Mouse (Mus musculus): ENCODE results near the gene Ippk.

Gene Ippk

DNA sequence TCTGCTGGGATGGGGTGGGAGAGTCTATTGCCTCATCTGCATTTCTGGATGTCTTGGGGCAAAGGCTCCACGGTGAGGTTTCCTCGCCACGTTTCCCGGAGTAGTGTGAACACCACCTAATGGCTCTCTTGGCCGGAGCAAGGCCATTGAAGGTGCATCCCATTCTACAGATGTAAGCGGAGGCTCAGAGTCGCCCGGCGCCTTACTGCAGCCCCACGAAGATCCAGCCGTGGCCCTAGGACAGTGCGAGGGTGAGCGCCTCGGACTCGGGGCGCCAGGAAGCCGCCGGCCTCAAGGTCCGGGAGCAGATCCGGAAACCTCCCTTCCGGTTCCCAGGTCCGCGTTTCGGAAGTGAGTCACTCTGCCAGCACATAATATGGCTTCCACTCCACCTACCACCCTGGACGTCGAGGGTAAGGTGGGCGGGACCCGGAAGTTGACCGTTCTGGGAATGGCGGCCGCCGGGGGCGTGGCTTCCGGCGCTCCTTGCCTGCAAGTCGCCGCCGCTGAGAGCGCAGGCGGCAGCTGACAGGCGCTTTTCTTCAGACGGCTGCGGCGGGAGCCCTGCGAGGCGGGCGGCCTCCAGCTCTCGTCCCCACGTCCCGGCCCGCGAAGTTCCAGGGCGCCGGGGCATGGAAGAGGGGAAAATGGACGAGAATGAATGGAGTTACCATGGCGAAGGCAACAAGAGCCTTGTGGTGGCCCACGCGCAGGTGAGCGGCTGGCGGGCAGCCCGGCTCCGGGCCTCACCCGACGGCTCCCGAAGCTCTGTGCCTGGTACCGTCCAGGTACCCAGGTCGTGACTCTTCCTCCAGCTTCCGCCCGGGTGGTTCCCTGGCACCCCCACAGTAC lies at the start of gene Ippk:
Gene Ippk, plus strand, starts transcription at position 496 of the 852 bp plus-strand sequence.
- DNase-seq (ENCODE audit: low read depth in 2 of 2, low spot score in 2 of 2), result peak; percentile 93

GRCm38 (mm10) chr13:49371428-49371899 lies 49.6 kb upstream of the Ippk start:
- DNase-seq (ENCODE audit: low read depth in 2 of 2, low spot score in 2 of 2), result peak in 1 of 2 experiments; percentile 35

- DNase-seq (ENCODE audit: low read depth in 2 of 2, low spot score in 2 of 2), result no peak
Measured at GRCm38 (mm10) chr13:49372370-49373060, 48.5 kb upstream of the Ippk start.

DNA sequence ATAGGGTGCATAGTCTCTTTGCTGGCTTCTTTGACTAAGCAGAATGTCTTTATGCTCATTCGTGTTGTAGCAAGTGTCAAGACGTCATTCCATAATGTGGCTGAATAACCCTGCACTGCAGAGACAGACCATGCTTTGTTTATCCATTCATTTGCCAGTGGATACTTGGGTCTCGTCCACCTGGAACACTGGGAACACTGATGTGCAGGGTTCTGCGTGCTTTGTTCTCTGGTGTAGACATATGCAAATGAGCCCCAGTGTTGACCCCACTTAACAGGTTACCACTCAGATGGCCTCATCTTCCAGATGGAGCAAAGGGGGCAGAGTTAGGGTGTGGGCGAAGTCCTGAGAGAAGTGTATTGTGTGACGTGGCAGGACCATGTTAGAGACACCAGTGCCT lies 46.7 kb upstream of the Ippk start:
- DNase-seq (ENCODE audit: low read depth in 2 of 2, low spot score in 2 of 2), result no peak

GRCm38 (mm10) chr13:49374730-49375129 lies 46.3 kb upstream of the Ippk start:
- no peak for DNase-seq (ENCODE audit: low read depth in 2 of 2, low spot score in 2 of 2)

- no peak for DNase-seq (ENCODE audit: low read depth in 2 of 2, low spot score in 2 of 2)
Measured at GRCm38 (mm10) chr13:49377608-49378007, 43.4 kb upstream of the Ippk start.

DNA sequence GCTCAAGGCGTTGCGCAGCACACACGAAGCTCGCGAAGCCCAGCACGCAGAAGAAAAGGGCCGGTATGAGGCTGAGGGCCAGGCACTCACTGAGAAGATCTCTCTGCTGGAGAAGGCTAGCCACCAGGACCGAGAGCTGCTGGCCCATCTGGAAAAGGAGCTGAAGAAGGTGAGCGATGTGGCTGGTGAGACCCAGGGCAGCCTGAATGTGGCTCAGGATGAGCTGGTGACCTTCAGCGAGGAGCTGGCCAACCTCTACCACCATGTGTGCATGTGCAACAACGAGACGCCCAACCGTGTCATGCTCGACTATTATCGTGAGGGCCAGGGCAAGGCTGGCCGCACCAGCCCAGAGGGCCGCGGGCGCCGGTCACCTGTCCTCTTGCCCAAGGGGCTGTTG lies 41.7 kb upstream of the Ippk start:
- DNase-seq (ENCODE audit: low read depth in 2 of 2, low spot score in 2 of 2), result no peak

DNA sequence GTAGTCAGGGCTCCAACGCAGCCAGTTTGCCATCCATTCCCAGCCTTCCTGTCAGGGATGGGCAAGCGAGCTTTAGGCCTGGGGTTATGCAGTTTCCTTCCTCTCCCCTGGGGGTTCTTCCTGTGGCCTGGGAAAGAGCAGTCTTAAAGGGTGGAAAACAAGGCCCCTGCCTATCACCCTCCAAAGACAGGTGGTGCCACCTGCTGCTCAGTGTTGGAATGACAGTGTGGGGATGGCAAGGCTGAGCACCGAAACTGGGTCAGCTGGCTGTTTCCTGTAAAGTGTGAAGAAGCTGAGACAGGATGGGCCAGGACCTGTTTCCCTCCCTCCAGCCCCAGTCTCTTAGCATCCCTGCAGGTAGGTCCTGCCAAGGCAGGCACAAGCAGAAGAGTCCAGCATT lies 39.8 kb upstream of the Ippk start:
- DNase-seq (ENCODE audit: low read depth in 2 of 2, low spot score in 2 of 2), result peak; percentile 69 to 80

DNA sequence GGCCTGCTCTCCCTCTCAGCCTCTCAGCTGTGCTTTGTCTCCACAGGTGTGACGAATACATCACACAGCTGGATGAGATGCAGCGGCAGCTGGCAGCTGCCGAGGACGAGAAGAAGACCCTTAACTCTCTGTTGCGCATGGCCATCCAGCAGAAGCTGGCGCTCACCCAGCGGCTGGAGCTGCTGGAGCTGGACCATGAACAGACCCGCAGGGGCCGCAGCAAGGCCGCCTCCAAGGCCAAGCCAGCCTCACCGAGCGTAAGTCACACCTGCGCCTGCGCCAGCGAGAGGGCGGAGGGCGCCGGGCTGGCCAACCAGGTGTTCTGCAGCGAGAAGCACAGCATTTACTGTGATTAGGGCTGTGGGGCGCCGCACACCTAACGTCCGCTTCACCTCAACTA lies 38.1 kb upstream of the Ippk start:
- DNase-seq (ENCODE audit: low read depth in 2 of 2, low spot score in 2 of 2), result no peak

DNA sequence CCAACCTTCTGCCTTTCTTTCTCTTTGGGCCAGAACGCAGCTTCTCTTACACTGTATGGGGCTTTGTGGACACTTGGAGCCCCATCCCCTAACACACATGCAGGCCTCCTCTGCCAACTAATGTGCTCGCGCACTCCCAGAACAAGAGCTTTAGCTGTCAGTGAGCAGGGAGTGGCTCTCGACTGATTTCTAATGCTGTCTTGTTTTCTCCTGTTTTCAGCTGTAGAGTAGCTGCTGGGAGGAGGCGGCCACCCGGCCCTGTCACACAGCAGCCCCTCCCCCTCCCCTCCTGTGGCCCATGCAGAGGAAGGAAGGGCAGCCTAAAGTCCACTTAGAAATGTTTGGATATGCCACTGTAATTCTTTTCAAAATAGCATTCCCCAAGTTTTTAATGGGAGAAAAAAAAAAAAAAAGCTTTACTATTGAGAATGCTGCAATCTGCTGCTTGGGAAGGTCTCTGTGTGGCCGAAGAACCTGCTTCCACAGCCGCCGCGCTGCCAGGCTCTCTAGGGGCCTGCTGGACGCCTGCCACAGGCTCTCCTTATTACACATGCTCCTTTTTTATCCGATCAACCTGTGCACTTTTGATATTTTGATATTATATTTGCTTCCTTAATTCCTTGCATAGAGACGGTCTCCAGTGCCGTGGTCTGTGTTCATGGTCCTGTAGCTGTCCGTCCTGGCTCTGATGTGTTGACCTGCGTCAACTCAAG lies 36.1 kb upstream of the Ippk start:
- DNase-seq (ENCODE audit: low read depth in 2 of 2, low spot score in 2 of 2), result no peak

DNA sequence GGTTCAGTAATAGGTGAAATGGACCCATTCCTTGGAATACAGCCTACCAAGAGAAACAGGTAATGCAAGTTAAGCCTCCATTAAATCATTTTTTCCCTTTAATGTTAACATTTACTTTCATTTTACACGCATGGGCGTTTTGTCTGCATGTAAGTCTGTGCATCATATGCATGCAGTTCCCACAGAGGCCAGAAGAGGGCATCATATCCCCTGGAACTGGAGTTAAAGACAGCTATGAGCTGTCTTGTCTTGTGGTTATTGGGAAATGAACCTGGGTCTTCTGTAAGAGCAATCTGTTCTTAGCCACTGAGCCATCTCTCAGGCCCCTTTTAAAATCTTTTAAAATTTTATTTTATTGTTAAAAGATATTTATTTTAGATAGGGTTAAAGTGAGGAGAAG lies 29.7 kb upstream of the Ippk start:
- peak in 1 of 2 experiments; percentile 19 for DNase-seq (ENCODE audit: low read depth in 2 of 2, low spot score in 2 of 2)

- DNase-seq (ENCODE audit: low read depth in 2 of 2, low spot score in 2 of 2), result no peak
Measured at GRCm38 (mm10) chr13:49393579-49393978, 27.5 kb upstream of the Ippk start.

DNA sequence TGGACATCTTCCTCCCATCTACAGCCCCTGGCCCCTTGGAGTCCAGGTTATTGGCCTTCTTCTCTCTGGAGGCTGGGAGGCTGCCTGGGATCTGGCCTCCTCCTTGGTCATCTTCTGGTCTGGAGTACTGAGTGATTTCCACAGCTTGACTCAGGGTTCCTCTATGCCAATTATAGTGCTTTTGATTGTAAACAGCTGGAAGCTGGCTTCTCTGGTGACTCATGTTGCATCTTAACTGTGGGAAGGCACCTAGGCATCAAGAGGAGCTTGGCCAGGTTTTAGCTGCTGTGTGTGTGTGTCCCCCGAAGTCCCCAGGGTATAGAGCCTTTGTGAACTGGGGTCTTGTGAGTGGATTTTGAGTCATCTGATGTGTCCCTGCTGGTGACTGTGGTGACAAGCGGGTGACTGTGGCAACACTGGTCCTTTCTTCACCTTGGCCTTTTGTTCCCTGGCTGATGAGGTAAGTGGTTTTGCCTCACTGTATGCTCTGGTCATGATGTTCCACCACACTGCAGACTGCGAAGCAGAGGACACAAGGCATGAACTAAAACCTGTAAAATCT lies 26.1 kb upstream of the Ippk start:
- DNase-seq (ENCODE audit: low read depth in 2 of 2, low spot score in 2 of 2), result no peak

- DNase-seq (ENCODE audit: low read depth in 2 of 2, low spot score in 2 of 2), result no peak
Measured at GRCm38 (mm10) chr13:49396798-49397197, 24.3 kb upstream of the Ippk start.

GRCm38 (mm10) chr13:49398191-49398590 lies 22.9 kb upstream of the Ippk start:
- DNase-seq (ENCODE audit: low read depth in 2 of 2, low spot score in 2 of 2), result no peak

- DNase-seq (ENCODE audit: low read depth in 2 of 2, low spot score in 2 of 2), result no peak
Measured at GRCm38 (mm10) chr13:49400139-49400538, 20.9 kb upstream of the Ippk start.

GRCm38 (mm10) chr13:49402628-49403027 lies 18.4 kb upstream of the Ippk start:
- no peak for DNase-seq (ENCODE audit: low read depth in 2 of 2, low spot score in 2 of 2)

- DNase-seq (ENCODE audit: low read depth in 2 of 2, low spot score in 2 of 2), result no peak
Measured at GRCm38 (mm10) chr13:49407795-49408194, 13.3 kb upstream of the Ippk start.

DNA sequence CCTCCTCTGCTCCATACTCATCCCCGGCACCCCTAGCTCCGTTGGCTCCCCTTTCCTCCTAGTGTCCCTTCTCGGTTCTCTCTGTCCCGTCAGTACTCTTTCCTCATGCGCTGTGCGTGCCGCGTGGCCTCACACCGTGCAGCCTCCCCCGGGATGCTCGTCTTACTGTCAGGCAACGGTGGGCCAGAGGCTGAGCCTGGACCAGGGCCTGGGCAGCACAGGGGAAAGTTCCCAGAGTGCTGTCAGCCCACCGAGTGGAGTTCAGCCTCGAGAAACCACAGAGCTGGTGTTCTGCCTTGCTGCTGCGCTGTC lies 513 bp downstream of the Ippk start:
- peak in 1 of 2 experiments; percentile 12 for DNase-seq (ENCODE audit: low read depth in 2 of 2, low spot score in 2 of 2)

DNA sequence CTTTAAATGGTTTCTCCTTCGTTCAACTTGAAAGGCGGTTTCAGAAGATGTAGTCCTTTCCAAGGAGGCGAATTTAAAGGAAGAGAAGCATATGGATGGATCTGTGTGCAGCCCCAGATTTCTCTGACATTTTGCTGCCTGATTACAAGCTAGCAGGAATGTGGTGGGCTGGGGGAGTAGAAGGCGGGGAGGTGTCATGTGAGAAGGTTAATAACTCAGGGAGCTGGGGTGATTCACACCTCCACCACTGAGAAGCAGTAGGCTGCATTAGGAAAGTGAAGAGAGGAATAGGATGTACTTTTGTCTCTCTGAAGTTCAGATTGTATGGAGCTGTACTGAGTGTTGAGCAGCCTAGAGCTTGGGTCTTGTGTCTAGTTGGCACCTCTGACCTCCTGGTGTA lies 910 bp downstream of the Ippk start:
- no peak for DNase-seq (ENCODE audit: low read depth in 2 of 2, low spot score in 2 of 2)

- no peak for DNase-seq (ENCODE audit: low read depth in 2 of 2, low spot score in 2 of 2)
Measured at GRCm38 (mm10) chr13:49426736-49427135, 5.7 kb downstream of the Ippk start.
